Mouse (Mus musculus) frontal cortex, adult (tissue): ENCODE data around the gene Mocs1.
"Not testable (repeated sequence)": the region's sequence is repeated elsewhere in the genome, so short reads cannot be mapped to it uniquely, and the experiment has no call there.

Source experiments
- ATAC-seq: cut with Nextera tagmentation; 2 replicates; pipeline ENCODE4 v1.9.2; 2017; ENCODE audit warnings: mild to moderate bottlenecking, moderate library complexity, mixed read lengths; ENCODE audit not compliant: low TSS enrichment

The Mocs1 gene

DNA sequence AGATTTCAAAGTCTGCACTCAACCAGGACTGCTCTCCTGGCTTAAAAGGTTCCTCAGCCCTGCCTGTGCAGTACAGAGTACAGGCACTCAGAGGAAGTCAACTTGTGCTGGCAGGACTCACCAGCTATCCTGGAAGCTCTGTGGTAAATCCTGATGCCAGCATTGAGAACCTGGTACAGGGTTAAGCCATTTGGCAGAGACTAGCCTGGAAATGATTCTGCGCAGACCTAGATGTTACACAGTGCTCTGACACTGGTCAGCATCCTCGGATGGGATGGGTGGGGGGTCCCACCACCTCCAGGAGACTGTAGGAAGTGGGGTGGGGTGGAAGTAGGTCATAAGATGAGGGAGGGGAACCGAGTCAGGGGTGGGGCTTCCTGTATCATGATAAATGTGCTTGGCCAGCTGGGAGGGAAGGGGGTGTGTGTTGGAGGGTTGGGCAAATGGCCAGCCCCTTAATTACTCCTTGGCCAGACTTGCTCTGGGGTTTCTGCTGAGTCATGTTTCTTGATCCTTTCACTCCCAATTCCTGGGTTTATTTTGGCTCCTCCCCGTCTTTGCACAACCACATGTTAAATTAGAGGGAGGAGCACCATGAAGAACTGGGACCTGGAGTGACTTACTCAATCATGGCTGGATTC lies 4.0 kb downstream of the Mocs1 start:
- no peak for ATAC-seq

DNA sequence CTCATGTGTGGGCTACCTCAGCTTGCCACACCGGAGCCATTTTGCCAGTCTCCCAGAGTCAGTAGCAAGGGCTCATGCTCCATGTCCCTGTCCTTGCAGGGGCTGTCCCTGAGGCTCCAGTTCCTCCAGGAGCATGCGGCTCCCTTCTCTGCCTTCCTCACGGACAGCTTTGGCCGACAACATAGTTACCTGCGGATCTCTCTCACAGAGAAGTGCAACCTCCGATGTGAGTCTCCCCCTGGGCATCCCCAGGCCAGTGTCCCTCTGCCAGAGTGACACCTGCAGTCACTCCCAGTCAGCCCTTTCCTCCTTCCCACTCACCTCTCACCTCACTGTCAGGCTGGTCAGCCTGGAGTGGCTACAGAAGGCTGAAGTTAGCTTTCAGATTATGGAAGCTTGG lies 4.9 kb downstream of the Mocs1 start:
- no peak for ATAC-seq

DNA sequence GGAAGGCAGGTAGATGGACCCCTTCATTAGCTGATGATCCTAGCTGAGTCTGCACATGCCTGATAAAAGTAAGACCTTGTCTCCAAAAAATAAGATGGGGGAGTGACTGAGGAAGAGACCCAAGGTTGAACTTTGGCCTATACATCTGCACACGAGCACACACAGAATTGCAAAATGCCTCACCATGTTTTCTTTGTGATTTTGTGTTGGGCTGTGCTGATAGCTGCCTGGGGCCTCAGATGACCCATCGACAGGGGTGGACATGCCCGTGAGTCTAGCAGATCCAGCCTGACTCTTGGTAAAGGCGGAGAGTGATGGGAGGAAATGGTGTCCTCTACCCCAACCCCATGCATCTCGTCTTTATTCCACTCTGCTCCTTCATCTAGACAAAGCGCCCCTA lies 6.1 kb downstream of the Mocs1 start:
- ATAC-seq, result no peak

DNA sequence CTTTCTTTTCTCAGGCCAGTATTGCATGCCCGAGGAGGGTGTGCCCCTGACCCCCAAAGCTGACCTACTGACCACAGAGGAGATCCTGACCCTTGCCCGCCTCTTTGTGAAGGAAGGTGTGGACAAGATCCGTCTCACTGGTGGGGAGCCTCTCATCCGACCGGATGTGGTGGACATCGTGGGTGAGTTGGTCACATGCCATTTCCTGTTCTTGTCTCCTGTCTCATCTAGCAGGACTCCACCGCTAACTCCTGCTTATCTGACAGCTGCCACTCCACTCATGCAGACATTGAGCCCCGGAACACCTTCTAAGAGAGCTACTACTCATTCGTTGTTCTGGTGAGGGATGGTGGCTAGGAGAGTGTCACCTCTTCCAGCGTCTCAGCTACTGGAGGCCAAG lies 6.9 kb downstream of the Mocs1 start:
- no peak for ATAC-seq

DNA sequence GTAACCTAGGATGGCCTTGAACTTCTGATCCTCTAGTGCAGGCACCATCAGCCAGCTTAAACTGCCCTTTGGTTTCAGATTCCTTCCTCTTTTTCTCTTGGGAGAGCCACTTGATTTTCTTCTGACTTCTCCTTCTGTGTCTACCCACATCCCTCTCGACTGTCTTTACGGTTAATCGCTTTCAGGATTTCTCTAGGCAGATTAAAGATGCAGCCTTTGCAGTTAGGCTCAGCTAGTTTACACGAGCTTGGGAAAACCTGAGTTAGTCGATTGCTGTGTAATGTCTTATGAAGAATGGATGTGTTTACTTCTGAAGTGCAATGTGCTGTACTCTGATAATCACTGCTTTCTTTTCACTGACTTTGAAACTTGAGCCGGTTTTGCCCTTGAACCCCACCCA lies 8.5 kb downstream of the Mocs1 start:
- no peak for ATAC-seq

DNA sequence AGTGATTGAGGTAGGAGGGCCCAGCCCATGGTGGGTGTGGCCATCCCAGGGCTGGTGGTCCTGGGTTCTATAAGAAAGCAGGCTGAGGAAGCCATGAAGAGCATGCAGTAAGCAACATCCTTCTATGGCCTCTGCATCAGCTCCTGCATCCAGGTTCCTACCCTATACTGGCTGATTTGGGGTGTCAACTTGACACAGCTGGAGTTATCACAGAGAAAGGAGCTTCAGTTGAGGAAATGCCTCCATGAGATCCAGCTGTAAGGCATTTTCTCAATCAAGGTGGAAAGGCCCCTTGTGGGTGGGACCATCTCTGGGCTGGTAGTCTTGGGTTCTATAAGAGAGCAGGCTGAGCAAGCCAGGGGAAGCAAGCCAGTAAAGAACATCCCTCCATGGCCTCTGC lies 9.1 kb downstream of the Mocs1 start:
- ATAC-seq, result not testable (repeated sequence)

DNA sequence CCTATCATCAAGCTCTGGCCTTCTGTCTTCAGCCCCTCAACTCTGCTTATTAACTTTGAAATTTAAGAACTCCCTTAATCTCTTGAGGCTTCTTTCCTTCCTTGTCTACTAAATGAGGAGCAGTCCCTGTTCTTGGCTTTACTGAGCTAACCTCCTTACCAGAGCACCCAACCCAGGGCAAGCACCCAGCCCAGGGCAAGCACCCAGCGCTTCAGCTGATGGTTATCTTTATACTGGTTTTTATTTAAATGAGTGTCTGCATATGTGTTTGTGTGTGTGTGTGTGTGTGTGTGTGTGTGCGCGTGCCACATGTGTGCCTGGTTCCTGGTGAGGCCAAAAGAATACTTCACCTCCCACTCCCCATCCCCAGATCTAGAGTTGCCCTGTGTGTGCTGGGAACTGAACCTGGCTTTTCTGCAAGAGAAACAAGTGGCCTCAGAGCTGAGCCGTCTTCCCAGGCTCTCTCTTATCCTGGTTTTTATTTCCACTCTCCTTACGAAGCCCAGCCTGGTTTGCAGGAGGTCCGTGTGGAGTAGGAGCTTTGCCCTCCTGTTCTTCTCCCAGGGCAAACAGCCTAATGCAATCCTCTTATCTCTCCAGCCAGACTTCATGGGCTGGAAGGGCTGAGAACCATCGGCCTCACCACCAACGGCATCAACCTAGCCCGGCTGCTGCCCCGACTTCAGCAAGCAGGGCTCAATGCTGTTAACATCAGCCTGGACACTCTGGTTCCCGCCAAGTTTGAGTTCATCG lies 10.8 kb downstream of the Mocs1 start:
- ATAC-seq, result no peak

DNA sequence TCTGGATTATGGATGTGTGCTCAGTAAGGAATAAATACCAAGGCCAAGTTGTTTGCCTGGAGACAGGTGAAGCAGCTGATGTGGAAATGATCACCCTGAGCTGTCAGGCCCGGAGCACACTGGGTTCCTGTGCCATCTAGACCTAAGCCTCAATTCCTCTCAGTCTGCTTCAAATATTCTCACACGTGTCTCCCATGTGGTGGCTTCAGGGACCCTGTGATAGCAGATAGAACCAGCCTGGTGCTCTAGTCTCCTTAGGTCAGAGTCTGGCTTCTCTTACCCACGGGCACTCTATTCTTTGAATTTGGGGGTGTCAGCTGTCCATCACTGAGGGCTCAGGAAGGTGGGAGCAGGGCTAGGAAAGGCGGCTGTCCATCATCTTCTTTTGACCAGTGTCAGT lies 11.5 kb downstream of the Mocs1 start:
- ATAC-seq, result no peak

DNA sequence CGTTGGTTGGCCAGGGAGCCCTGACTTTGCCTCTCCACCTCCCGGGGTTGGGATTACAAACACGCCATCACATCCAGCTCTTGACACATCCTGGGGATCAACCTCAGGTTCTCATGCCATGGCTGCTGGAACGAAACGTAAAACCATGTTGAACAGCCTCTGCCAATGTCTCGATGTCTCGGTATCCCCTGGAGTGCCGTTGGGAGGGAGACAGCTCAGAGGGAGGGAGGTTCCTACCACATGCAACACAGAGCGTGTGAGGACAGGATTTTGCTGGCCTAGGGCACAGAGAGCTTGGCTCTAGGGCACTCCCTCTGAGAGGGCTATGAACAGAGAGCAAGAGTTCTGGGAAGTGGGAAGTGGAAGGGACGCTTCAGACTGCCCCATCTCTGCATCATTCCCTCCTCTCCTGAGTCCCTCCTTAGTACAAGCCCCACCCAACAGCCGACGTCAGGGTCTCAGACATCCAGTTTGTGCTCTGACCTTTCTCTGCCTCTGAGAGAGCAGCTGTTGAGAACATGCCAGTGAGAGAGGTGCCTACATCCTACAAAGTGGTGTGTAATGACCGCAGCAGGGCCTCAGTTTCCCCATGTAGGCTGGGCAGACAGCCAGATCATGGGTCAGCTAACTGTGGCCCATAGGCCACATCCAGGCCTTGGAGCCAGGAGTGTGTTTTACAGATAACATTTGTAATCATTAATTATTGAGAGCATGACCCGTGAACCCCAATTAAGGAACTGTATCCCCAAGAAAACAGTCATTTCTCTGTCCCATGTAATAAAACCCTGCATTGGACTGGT lies 12.4 kb downstream of the Mocs1 start:
- no peak for ATAC-seq

DNA sequence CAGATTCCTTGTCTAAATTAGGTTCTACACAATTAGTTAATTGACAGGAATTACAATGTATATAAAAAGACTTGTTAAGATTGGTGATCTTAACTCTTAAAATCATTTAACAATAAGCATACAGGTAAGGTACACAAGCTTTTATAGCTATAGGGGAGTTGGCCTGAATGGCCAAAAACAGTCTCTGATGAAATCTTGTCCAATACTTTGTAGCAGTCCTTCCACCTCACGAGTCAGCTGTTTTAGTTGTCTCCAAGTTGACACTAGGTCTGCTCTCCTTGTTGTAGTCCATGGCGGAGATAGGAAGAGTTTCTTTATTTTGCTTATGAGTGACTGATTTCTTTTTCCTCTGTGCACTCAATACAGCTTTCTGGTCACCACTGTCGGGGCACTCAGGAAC lies 14.7 kb downstream of the Mocs1 start:
- not testable (repeated sequence) for ATAC-seq

DNA sequence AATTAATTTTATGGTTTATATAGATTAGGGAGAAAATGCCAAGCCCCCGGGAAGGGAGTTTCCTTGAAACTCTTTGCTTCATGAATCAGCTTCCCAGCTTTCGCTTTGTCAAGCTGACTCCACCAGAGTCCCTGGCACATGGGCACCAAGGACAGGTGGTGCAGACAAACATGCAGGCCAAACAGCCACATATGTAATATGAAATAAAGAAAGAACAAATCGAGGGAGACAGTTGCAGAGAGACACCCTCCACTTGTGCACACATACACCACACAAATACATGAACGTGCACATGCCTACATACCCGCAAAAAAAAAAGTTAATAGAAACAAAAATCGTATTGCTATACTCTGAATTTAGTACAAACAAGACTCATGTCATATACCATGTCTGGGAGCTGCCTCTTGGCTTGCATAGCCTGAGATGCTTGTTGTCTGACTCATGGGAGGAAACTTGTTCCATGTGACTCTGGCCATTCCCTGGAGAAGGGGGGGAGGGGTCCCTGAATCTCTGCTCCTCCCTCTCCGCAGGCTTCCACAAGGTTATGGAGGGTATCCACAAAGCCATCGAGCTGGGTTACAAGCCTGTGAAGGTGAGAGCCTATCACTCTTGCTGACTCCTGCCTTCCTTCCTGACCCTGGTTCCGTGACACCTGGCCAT lies 20.5 kb downstream of the Mocs1 start:
- no peak for ATAC-seq

DNA sequence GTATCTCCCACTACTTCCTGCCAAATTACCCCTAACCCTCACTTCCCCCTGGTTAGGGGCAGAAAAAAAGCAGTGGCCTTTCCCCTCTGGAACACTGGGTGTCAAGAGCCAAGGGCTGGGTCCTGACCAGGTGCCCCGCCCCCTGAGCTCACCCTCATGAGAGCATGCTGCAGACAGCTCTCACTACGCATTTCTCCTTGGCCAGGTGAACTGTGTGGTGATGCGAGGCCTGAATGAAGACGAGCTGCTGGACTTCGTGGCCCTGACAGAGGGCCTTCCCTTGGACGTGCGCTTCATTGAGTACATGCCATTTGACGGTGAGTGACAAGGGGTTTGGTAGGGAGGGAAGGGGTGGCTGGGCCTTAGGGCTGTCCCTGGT lies 21.1 kb downstream of the Mocs1 start:
- no peak for ATAC-seq

DNA sequence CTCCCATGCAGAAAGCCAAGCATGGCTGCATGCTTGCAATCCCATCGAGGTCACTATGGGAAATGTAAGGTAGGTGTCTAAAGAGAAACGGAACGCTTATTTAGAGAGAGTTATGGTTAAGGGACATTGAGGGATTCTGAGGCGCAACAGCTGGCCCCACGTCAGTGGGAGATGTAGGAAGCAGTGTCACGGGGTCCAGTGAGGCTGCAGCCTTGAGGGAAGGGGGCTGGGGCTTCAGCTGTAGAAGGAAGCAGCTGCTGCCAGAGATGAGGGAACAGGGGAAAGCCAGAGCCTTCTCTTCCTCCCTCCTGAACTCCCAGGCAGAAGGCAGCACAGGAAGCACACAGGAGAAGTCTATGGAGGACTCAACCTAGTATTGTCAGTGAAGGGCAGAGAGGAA lies 22.8 kb downstream of the Mocs1 start:
- no peak for ATAC-seq

DNA sequence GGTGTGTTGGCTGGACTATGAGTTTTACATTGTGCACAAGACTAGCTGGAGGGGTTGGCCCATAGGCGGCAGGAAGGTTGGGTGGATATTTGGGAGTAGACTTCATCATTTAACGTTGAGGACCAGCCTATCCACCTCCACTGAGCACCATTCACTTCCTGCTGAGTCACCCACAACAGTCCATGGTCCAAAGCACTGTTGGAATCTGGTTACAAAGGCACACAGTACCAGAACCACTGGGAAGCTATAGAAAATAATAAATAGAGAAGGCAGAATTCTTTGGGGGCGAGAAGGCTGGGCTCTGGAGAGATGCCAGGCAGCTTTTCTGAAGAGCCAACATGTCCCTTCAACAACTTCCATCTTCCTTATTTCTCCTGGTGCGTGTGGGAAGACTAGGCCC lies 28.2 kb downstream of the Mocs1 start:
- ATAC-seq, result no peak

DNA sequence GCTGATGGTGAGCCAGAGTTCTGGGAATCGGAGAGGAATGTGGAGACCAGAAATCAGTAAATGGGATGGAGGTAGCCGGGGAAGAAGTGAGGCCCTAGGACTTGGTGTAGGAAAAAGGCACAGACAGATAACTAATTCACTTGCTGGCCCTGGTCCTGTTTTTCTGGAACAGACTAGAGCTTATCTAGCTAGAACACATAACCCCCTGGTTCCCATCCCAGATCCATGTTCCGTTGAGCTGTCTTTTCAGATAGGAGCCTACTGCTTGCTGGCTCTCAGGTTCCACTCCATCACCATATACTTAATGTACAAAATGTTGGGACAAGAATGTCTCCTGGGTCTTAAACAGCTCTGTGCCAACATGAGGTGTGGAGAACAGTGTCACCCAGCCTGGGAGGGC lies 29.7 kb downstream of the Mocs1 start:
- ATAC-seq, result no peak

DNA sequence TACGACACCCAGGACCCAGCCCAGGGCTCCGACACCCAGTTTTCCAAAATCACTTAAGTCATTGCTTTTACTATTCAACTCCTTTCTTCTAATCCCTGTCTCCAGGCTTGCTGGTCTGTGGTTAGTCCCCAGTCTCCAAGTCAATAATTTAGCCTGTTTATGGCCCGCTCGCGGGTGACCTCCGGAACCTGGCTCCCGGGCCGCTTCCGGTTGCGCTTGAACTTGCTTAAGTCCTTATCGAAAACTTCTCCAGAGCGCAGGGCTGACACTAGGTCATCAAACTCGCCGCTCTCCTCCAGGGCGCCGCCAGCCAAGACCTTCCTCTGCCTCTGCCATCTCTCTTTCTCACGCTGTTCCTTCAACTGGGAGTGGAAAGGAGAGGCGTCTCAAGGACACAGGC lies 30.2 kb downstream of the Mocs1 start:
- ATAC-seq, result no peak

DNA sequence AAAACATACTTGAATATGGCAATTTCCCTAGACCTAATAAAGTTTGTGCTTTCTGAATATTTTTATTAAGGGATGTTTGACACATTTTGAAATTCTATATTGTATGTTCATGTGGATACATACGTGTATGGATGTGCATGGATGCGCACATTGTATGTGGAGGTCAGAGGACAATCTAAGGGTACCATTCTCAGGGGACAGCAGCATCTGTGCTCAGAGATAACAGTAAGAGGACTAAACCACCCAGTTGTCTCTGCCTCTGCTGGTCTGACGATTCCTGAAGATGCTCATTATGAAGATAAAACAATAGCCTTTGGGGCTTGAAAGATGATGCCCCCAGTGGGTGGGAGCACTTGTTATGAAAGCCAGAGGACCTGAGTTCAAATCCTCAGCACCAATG lies 36.7 kb downstream of the Mocs1 start:
- ATAC-seq, result no peak

DNA sequence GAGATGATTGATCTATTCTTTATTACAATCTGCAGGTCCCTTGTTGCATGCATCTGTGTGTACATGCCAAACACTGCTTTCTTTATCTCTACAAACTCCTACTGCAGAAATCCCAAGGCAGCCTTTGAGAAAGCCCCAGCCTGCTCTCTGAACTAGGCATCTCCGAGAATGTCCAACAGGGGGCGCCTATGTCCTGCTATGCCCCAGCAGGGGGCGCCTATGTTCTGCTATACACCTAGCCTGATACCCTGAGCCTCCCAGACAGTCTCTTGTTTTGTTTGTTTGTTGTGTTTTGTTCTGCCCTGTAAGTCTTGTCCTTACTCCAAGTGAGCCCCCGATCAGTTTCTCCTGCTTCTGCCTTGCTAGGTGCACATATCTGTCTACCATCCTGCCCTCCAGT lies 40.1 kb downstream of the Mocs1 start:
- peak; percentile 82 for ATAC-seq

DNA sequence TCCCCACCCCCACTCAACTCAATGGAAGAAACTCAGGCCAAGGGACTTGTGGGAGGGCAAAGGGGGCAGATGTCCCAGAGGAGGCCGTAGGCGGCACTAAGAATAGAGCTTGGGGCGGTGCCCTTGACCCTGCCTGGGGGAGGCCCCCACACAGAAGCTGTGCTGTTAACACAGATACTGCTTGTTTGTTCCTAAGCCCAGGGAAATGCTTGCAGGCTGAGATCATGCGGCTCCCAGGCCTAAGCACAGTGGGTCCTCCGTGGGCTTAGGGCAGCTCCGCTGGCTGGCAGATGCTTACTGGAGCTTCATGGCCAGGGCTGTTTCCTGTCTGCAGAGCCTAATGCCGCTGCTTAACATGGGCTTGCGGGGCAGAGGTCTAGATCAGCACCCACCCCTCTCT lies 44.5 kb downstream of the Mocs1 start:
- no peak for ATAC-seq

DNA sequence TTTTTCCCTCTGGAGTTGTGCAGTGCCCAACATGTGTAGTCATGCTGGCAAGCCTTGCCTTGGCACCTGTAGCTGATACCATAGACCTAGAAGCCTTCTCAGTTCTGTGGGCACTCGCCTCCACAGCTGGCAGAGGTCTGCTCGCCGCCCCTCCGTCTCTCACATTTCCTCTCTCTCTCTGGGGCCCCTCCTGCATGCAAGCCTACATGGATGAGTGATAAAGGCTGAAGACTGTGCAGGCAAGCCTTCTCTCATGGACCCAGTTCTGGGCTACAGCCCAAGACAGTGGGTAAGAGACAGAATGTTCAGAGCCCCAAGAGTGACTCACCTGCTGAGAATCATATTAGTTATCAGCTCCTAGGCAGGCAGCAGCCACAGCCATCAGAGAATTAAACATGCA lies 45.9 kb downstream of the Mocs1 start:
- ATAC-seq, result peak; percentile 85

DNA sequence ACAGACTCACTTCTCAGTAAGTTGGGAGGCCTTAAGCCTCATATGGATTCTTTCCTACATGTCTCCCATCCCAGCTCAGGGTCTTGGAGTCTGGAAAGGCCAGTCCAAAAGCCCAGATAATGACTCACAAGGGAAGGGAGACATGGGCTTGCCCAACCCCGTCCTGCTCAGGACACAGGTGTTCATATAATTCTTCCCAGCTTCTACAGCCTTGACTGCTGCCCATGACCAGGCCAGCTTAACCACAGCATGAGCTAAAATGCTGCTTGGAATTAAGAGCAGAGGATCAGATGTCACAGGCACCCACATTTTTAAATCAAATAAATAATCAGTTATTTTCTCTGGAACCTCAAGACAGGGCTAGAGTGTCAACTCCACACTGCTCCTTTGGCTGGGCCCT lies 47.0 kb downstream of the Mocs1 start:
- no peak for ATAC-seq

DNA sequence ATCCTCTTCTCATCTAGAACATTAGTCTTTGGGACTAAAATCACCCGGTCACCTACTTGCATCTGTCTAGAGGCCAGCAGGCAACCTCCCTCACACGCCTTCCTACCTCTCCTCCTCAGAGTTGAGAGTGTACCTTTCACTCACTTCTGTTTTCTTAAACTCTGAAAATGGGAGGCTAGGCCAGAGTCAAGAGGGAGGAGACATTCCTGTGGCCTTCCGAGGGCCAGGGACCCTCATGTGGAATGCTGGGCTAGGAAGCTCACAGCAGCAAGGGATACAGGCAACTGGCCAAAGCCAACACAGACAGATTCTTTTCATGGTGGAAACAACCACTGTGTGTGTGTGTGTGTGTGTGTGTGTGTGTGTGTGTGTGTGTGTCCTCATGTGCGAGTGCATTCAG lies 49.2 kb downstream of the Mocs1 start:
- ATAC-seq, result no peak

DNA sequence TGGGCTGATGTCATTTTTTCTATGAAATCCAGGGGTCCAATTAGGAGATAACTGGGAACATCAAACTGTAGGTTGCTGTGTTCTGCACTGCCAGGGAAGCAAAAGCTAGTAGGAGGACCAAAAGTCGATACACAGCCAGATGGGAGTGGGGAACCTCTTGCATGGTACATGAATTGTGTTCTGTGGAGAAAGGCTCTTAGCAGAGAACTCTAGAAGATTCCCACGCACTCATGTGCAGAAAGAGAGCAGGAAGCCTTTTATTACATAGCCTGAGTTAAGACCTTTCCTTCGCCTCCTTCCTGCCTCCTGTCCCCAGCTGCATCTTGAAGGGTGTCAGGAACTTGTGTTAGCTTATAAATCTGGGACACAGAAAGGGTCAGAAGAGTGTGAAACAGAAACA lies 53.7 kb downstream of the Mocs1 start:
- ATAC-seq, result peak; percentile 64
